Mouse (Mus musculus): Measurements from ENCODE around the gene Gfm1. TPM values are rescaled to one million over a fixed set of nuclear protein-coding genes. Genes with fewer than 3 reads are reported as not detected.

The Gfm1 gene
- polyA plus RNA-seq (2012; rRNA removed) (8.5 and 17.0 TPM in 2 replicates), polyA plus RNA-seq (2014; fragmentation: Nextera tagmentation; extraction: Ambion mirVana) (32.6 and 37.8 TPM in 2 replicates)

DNA sequence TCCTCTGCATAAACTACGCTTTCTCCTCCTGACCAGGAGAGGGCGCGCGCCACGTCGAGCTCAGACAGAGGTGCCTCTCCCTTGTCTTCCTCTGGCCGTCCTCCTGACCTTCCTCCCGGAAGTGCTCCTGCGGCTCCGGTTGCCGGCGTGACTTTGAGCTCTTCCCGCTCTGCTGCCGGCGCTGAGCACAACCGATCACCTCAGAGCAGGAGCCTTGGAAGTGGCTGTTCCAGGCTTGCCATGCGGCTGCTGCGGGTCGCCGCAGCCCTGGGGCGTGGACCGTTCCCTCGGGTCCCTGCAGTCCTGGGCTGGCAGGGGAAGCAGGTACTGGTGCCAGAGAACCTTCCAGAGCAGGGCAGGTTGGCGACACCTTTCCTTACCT, at the start of gene Gfm1:
Gene Gfm1 (plus strand): TSS at position 98 of the 382 bp plus-strand sequence.
- H3K4me2 ChIP-seq (ENCODE audit: low read depth): peak within 1 kb of the TSS; percentile 82
- under 1% methylated on average over 24 of the region's 24 CpGs for WGBS (ENCODE audit: insufficient replicate concordance)

DNA sequence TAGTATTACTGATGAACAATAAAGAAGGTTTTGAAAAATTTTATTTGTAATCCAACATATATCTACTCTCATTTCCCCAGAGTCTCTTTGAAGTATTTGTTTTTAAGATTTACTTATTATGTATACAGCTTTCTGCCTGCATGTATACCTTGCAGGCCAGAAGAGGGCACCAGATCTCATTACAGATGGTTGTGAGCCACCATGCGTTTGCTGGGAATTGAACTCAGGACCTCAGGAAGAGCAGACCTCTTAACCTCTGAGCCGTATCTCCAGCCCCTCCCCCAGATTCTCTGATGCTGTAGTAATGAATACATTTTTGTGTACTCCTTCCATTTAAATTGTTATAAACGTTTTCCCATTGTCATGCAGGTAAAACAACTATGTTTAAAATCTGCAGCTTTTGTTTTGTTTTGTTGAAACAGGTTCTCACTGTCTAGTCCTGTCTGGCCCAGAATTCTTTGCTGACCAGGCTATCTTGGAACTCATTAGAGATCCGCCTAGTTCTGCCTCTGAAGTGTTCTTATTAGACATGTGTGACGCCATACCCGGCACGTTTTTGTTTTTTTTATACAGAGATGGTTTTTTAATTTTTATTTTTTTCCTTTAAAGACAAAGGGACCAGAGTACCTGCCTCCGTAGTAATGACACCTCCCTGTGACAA, 428 bp upstream of the Gfm1 start:
- Histone ChIP-seq H3K4me2 (ENCODE audit: low read depth) (peak overlapping the region; percentile 82), H3K36me3 (replicated peaks; ENCODE audit: control insufficient read depth, insufficient read depth, low read depth) (peaks cover 9% of the 10 kb centered on the region), H3K9me3 (ENCODE audit: control insufficient read depth, low read length) (no peaks in the 10 kb centered on the region; the same call in 1 of the 2 replicates), H3K4me3 (ENCODE audit: insufficient read depth in 1 of 2, low read depth in 2 of 2, low read length in 2 of 2) (peak overlapping the region; percentile 78 to 98), H3K27ac (no peak overlapping the region), H3K27me3 (ENCODE audit: control insufficient read depth, insufficient read depth, low read length) (no peaks in the 10 kb centered on the region), H3K9ac (replicated peaks) (no peak overlapping the region), H3K4me1 (replicated peaks; ENCODE audit: control insufficient read depth in 2 of 2, insufficient read depth in 2 of 2, low read length in 1 of 2) (peaks cover 4 to 8% of the 10 kb centered on the region in 2 experiments)
- ATAC-seq (ENCODE audit: insufficient read depth): peak; percentile 36
- TF ChIP-seq EP300 (IDR thresholded peaks at IDR 0.05; ENCODE audit: low read depth): no peak
- no peak for TF ChIP-seq CTCF (IDR thresholded peaks at IDR 0.05; ENCODE audit: low read depth)
- 28% methylated on average over 8 of the region's 8 CpGs for WGBS (ENCODE audit: insufficient replicate concordance)
- no peak for DNase-seq (ENCODE audit: low read depth in 3 of 3, low spot score in 3 of 3)

More for the DNA sequence above, at the start of gene Gfm1:
- H3K9ac ChIP-seq (replicated peaks): peak within 1 kb of the TSS; percentile 90
- DNase-seq (ENCODE audit: low read depth in 3 of 3, low spot score in 3 of 3) (peak; percentile 73 to 78 (median 74)), ATAC-seq (ENCODE audit: insufficient read depth) (peak; percentile 92)
- peaks cover 4 to 8% of the 10 kb centered on the region in 2 experiments for H3K4me1 ChIP-seq (replicated peaks; ENCODE audit: control insufficient read depth in 2 of 2, insufficient read depth in 2 of 2, low read length in 1 of 2)
- H3K36me3 ChIP-seq (replicated peaks; ENCODE audit: control insufficient read depth, insufficient read depth, low read depth): peaks cover 10% of the 10 kb centered on the region
- H3K4me3 ChIP-seq (ENCODE audit: insufficient read depth in 1 of 2, low read depth in 2 of 2, low read length in 2 of 2): peak within 1 kb of the TSS; percentile 78 to 98
- TF ChIP-seq EP300 (IDR thresholded peaks at IDR 0.05; ENCODE audit: low read depth): no peak
- TF ChIP-seq CTCF (IDR thresholded peaks at IDR 0.05; ENCODE audit: low read depth): peak; percentile 97
- no peaks in the 10 kb centered on the region; the same call in 1 of the 2 replicates for H3K9me3 ChIP-seq (ENCODE audit: control insufficient read depth, low read length)
- H3K27ac ChIP-seq: no peak within 1 kb of the TSS
- H3K27me3 ChIP-seq (ENCODE audit: control insufficient read depth, insufficient read depth, low read length): no peaks in the 10 kb centered on the region

GRCm38 (mm10) chr3:67434011-67434410, 4.1 kb downstream of the Gfm1 start:
- peaks cover 4 to 8% of the 10 kb centered on the region in 2 experiments for H3K4me1 ChIP-seq (replicated peaks; ENCODE audit: control insufficient read depth in 2 of 2, insufficient read depth in 2 of 2, low read length in 1 of 2)
- H3K4me3 ChIP-seq (ENCODE audit: insufficient read depth in 1 of 2, low read depth in 2 of 2, low read length in 2 of 2): no peak overlapping the region
- WGBS (ENCODE audit: insufficient replicate concordance): 77% methylated on average over 6 of the region's 6 CpGs
- H3K27ac ChIP-seq: no peak overlapping the region
- no peaks in the 10 kb centered on the region for H3K27me3 ChIP-seq (ENCODE audit: control insufficient read depth, insufficient read depth, low read length)
- no peak for DNase-seq (ENCODE audit: low read depth in 3 of 3, low spot score in 3 of 3)
- H3K4me2 ChIP-seq (ENCODE audit: low read depth): no peak overlapping the region
- no peak for ATAC-seq (ENCODE audit: insufficient read depth)
- no peak overlapping the region for H3K9ac ChIP-seq (replicated peaks)
- TF ChIP-seq EP300 (IDR thresholded peaks at IDR 0.05; ENCODE audit: low read depth): no peak
- TF ChIP-seq CTCF (IDR thresholded peaks at IDR 0.05; ENCODE audit: low read depth): no peak
- H3K9me3 ChIP-seq (ENCODE audit: control insufficient read depth, low read length): no peaks in the 10 kb centered on the region
- H3K36me3 ChIP-seq (replicated peaks; ENCODE audit: control insufficient read depth, insufficient read depth, low read depth): peaks cover 23% of the 10 kb centered on the region

GRCm38 (mm10) chr3:67447143-67447542, 17.2 kb downstream of the Gfm1 start:
- Histone ChIP-seq H3K27me3 (ENCODE audit: control insufficient read depth, insufficient read depth, low read length) (no peaks in the 10 kb centered on the region), H3K4me2 (ENCODE audit: low read depth) (no peak overlapping the region), H3K4me1 (replicated peaks; ENCODE audit: control insufficient read depth in 2 of 2, insufficient read depth in 2 of 2, low read length in 1 of 2) (no peaks in the 10 kb centered on the region), H3K4me3 (ENCODE audit: insufficient read depth in 1 of 2, low read depth in 2 of 2, low read length in 2 of 2) (no peak overlapping the region), H3K27ac (no peak overlapping the region), H3K36me3 (replicated peaks; ENCODE audit: control insufficient read depth, insufficient read depth, low read depth) (peaks cover 9% of the 10 kb centered on the region), H3K9ac (replicated peaks) (no peak overlapping the region), H3K9me3 (ENCODE audit: control insufficient read depth, low read length) (no peaks in the 10 kb centered on the region)
- WGBS (ENCODE audit: insufficient replicate concordance): 84% methylated on average over 2 of the region's 2 CpGs
- DNase-seq (ENCODE audit: low read depth in 3 of 3, low spot score in 3 of 3): no peak
- peak; percentile 39 for TF ChIP-seq CTCF (IDR thresholded peaks at IDR 0.05; ENCODE audit: low read depth)
- TF ChIP-seq EP300 (IDR thresholded peaks at IDR 0.05; ENCODE audit: low read depth): no peak
- no peak for ATAC-seq (ENCODE audit: insufficient read depth)

GRCm38 (mm10) chr3:67449660-67450059, 19.8 kb downstream of the Gfm1 start:
- H3K4me1 ChIP-seq (replicated peaks; ENCODE audit: control insufficient read depth in 2 of 2, insufficient read depth in 2 of 2, low read length in 1 of 2): no peaks in the 10 kb centered on the region
- no peak overlapping the region for H3K27ac ChIP-seq
- TF ChIP-seq CTCF (IDR thresholded peaks at IDR 0.05; ENCODE audit: low read depth): no peak
- TF ChIP-seq EP300 (IDR thresholded peaks at IDR 0.05; ENCODE audit: low read depth): no peak
- no peak overlapping the region for H3K4me2 ChIP-seq (ENCODE audit: low read depth)
- DNase-seq (ENCODE audit: low read depth in 3 of 3, low spot score in 3 of 3) (no peak), ATAC-seq (ENCODE audit: insufficient read depth) (no peak)
- WGBS (ENCODE audit: insufficient replicate concordance): 86% methylated on average over 21 of the region's 21 CpGs
- no peak overlapping the region for H3K9ac ChIP-seq (replicated peaks)
- H3K4me3 ChIP-seq (ENCODE audit: insufficient read depth in 1 of 2, low read depth in 2 of 2, low read length in 2 of 2): no peak overlapping the region
- peaks cover 17% of the 10 kb centered on the region for H3K36me3 ChIP-seq (replicated peaks; ENCODE audit: control insufficient read depth, insufficient read depth, low read depth)
- H3K27me3 ChIP-seq (ENCODE audit: control insufficient read depth, insufficient read depth, low read length): no peaks in the 10 kb centered on the region
- no peaks in the 10 kb centered on the region for H3K9me3 ChIP-seq (ENCODE audit: control insufficient read depth, low read length)

Measured in liver, embryonic 14.5 days (tissue).